ENCODE assay signal across 8 mouse cellular contexts in the genomic region with DNA sequence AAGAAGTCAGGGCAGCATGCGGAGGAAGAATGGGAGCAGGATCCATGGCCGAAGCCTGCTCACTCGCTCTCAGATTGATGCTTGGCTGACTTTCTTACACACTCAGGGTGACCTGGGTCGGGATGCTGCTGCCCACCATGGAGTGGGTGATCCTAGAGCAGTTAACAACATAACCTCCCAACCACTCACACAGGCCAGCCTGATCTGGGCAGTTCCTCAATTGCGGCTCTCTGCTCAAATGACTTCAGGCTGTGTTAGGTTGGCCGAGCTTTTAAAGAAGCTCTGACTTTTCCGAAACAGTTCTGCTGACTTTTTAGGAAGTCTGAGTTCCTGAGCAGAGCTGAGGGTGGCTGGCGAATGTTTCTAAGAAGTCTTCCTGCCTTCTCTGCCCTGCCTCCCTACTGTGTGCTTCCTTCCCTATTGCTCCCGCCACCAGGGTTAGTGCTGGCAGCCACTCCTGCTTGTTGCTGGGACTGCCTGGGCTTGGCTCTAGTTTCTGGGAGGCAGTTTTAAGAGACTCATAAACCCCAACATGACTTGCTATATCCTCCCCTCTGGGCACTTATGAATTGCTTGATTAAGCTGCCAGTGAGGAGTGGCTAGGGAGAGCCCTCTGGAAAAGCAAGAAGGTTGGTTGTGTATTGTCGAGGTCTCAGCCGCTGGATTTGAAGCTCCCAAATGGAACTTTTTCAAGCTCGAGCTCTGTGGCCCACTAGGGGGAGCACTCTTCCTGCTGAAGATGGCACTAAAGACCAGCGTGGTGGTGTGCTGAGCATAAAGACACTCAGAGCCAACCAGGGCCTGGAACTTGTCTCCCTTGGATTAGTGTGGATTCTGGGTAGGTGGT. TPM values are rescaled to one million over a fixed set of nuclear protein-coding genes. Genes with fewer than 3 reads are reported as not detected.
DNase-seq lines count a peak whose midpoint lies in the region; ATAC-seq and TF ChIP-seq lines count a peak whose summit lies in the region.

No protein-coding gene starts in this region.

- H3K4me1 ChIP-seq in testis, adult 2 months (ENCODE audit: control insufficient read depth, insufficient read depth, low read length): no peaks in the 10 kb centered on the region
- H3K4me1 ChIP-seq in limb, embryonic 12.5 days (replicated peaks): 0 out of 2 replicates have a peak, but pooled peaks cover 5% of the 10 kb centered on the region
- no peaks in the 10 kb centered on the region for H3K4me1 ChIP-seq in midbrain, embryonic 15.5 days
- no peaks in the 10 kb centered on the region for H3K4me1 ChIP-seq in spleen, adult 2 months (ENCODE audit: control insufficient read depth, insufficient read depth, insufficient read length)

- no peak overlapping the region for H3K27ac ChIP-seq in testis, adult 2 months (ENCODE audit: control insufficient read depth, insufficient read depth, low read depth, low read length)
- no peak overlapping the region for H3K27ac ChIP-seq in limb, embryonic 12.5 days
- H3K27ac ChIP-seq in midbrain, embryonic 15.5 days: no peak overlapping the region
- no peak overlapping the region for H3K27ac ChIP-seq in spleen, adult 2 months (ENCODE audit: insufficient read depth, low read length)

- H3K4me2 ChIP-seq in limb, embryonic 12.5 days: no peak overlapping the region
- H3K4me2 ChIP-seq in midbrain, embryonic 15.5 days: no peak overlapping the region

- ATAC-seq in common myeloid progenitor, adult 5-6 weeks (replicated peaks; ENCODE audit: low read depth, poor library complexity, severe bottlenecking): peak; percentile 88
- peak; percentile 76 for ATAC-seq in limb, embryonic 12.5 days (ENCODE audit: insufficient number of reproducible peaks, insufficient read depth, low FRiP score, low TSS enrichment, low read depth)
- peak; percentile 63; the same call in 1 of the 2 replicates for ATAC-seq in midbrain, embryonic 15.5 days (replicated peaks)

- peak; percentile 56; the same call in 1 of the 2 replicates for TF ChIP-seq CTCF in testis, adult 2 months (IDR thresholded peaks at IDR 0.05; ENCODE audit: control insufficient read depth, insufficient read depth, insufficient replicate concordance, low read depth, low read length)
- TF ChIP-seq CTCF in spleen, adult 2 months (IDR thresholded peaks at IDR 0.05; ENCODE audit: extremely low read depth, insufficient read depth, insufficient read length, insufficient replicate concordance): peak; percentile 65; the same call in 1 of the 2 replicates

- intact Hi-C loops in gastrocnemius, postnatal 14 days (cut with DNase I; ENCODE audit: low total_unique reads): loop anchor here (5.0 to 10.0 kb wide), 2 partner anchors 52 to 104 kb away; no protein-coding TSS in a partner anchor

- H3K9me3 ChIP-seq in limb, embryonic 12.5 days: no peaks in the 10 kb centered on the region
- H3K9me3 ChIP-seq in midbrain, embryonic 15.5 days: no peaks in the 10 kb centered on the region

- no peak overlapping the region for H3K4me3 ChIP-seq in testis, adult 2 months (ENCODE audit: control insufficient read depth, low read depth, low read length)
- no peak overlapping the region for H3K4me3 ChIP-seq in limb, embryonic 12.5 days (replicated peaks)
- H3K4me3 ChIP-seq in midbrain, embryonic 15.5 days: no peak overlapping the region
- no peak overlapping the region for H3K4me3 ChIP-seq in spleen, adult 2 months (ENCODE audit: extremely low read depth, insufficient read depth, insufficient read length)

- WGBS in limb, embryonic 12.5 days: 57% methylated on average over 13 of the region's 13 CpGs
- WGBS in midbrain, embryonic 15.5 days: 61% methylated on average over 13 of the region's 13 CpGs
- WGBS in spleen, adult 2 months: 72% methylated on average over 13 of the region's 13 CpGs

- no peaks in the 10 kb centered on the region for H3K27me3 ChIP-seq in testis, adult 2 months (ENCODE audit: control insufficient read depth, insufficient read depth, low read length)
- H3K27me3 ChIP-seq in limb, embryonic 12.5 days: no peaks in the 10 kb centered on the region
- no peaks in the 10 kb centered on the region for H3K27me3 ChIP-seq in midbrain, embryonic 15.5 days (replicated peaks)
- no peaks in the 10 kb centered on the region for H3K27me3 ChIP-seq in spleen, adult 2 months (ENCODE audit: control insufficient read depth, insufficient read depth, low read length)

- H3K9ac ChIP-seq in limb, embryonic 12.5 days (replicated peaks): no peak overlapping the region
- H3K9ac ChIP-seq in midbrain, embryonic 15.5 days: no peak overlapping the region

- TF ChIP-seq POLR2A in testis, adult 2 months (IDR thresholded peaks at IDR 0.05; ENCODE audit: control insufficient read depth, low read depth, low read length): no peak
- TF ChIP-seq POLR2A in spleen, adult 2 months (IDR thresholded peaks at IDR 0.05; ENCODE audit: low read depth, low read length): no peak

- DNase-seq in testis, postnatal 14 days (ENCODE audit: low spot score): no peak
- DNase-seq in gastrocnemius, postnatal 14 days: peak; percentile 57
- peak; percentile 67 for DNase-seq in kidney, adult 9 months
- peak in 1 of 2 experiments; percentile 58 for DNase-seq in spleen, adult 2 months (ENCODE audit: low read depth in 1 of 2, low spot score in 2 of 2)

- H3K36me3 ChIP-seq in testis, adult 2 months (ENCODE audit: control insufficient read depth, insufficient read depth, low read length): no peaks in the 10 kb centered on the region
- peaks cover 71% of the 10 kb centered on the region for H3K36me3 ChIP-seq in limb, embryonic 12.5 days
- peaks cover 18% of the 10 kb centered on the region; the same call in 1 of the 2 replicates for H3K36me3 ChIP-seq in midbrain, embryonic 15.5 days (replicated peaks)
- H3K36me3 ChIP-seq in spleen, adult 2 months (ENCODE audit: control insufficient read depth, insufficient read depth, low read length): peaks cover 30% of the 10 kb centered on the region

RNA-seq across cellular contexts. Expression of a gene that starts 9.9 kb away (rescaled TPM):
- 5.2 and 5.8 TPM in 2 replicates for polyA plus RNA-seq in testis, adult 2 months (2012; rRNA removed)
- 17.2 and 18.7 TPM in 2 replicates for total RNA-seq in common myeloid progenitor, adult 5-6 weeks (2017)
- total RNA-seq in gastrocnemius, postnatal 14 days (2021): 10 to 100 TPM in 1 of 2 experiments, 1 to 10 TPM in 1; 9.5 to 10.8 TPM
- polyA plus RNA-seq in limb, embryonic 12.5 days (2016; fragmentation: Nextera tagmentation; extraction: Ambion mirVana): 15.5 and 16.1 TPM in 2 replicates
- polyA plus RNA-seq in midbrain, embryonic 15.5 days (2015; fragmentation: Nextera tagmentation; extraction: Ambion mirVana): 11.5 and 14.8 TPM in 2 replicates
- polyA plus RNA-seq in spleen, adult 2 months (2012; rRNA removed): 6.0 and 7.2 TPM in 2 replicates
